Mouse (Mus musculus) Patski (cell line): ENCODE data around the gene Tprn. TPM values are rescaled to one million over a fixed set of nuclear protein-coding genes. Genes with fewer than 3 reads are reported as not detected.
A peak's percentile ranks its signal among the peaks of the same experiment; 100 is the strongest.

Experiments used
- ATAC-seq: fragments of 100-300 bp; one replicate; pipeline ENCODE4 v1.8.0; 2021
- CTCF ChIA-PET: fragments of 350-600 bp; sonication (Branson Sonifier 250); formaldehyde crosslinking; loops from one replicate; lab custom pipeline; 2022; ENCODE audit warnings: inconsistent platforms; lab: Charles Lee
- POLR2A ChIA-PET: fragments of 350-600 bp; sonication (Branson Sonifier 250); formaldehyde crosslinking; loops from one replicate; lab custom pipeline; 2022; ENCODE audit warnings: antibody characterized with exemption, inconsistent platforms; lab: Charles Lee
- DNase-seq: peaks from one replicate; pipeline ENCODE4 v3.0.0-alpha.2; 2011; ENCODE audit warnings: low read depth, low spot score
- H3K27me3 ChIP-seq: fragments of 371-371 bp; one replicate; pipeline ENCODE4 v1.5.1; 2021
- CTCF ChIP-seq: fragments of 100-300 bp; IDR thresholded peaks from one replicate; pipeline ENCODE4 v1.5.1; 2021
- in situ Hi-C: fragments of 300-500 bp; cut with MboI; formaldehyde crosslinking; loops from 3 replicates; pipeline ENCODE4 v1.11.1; 2018; ENCODE audit warnings: low pct_unique_long_range_greater_than_20kb, mixed read lengths
- polyA plus RNA-seq: library from polyadenylated mRNA; unstranded; gene quantifications from one replicate; pipeline ENCODE4 v1.2.3, GENCODE M21; 2021

The Tprn gene
- polyA plus RNA-seq, 1 experiment from 2014 or later: 110 TPM

GRCm38 (mm10) chr2:25273010-25273409 is 10.6 kb downstream of the Tprn start:
- ChIA-PET POLR2A (interaction anchor here (3.3 kb wide), 1 partner anchor 10 kb away, joined by 34 read pairs; the partner anchor contains the start of gene Tprn), CTCF (interaction anchor here (0.9 to 2.4 kb wide), 7 partner anchors 11 to 76 kb away, joined by 3 to 10 read pairs (median 5); partner anchors contain the start of gene Tor4a)
- DNase-seq (no peak), ATAC-seq (no peak)
- in situ Hi-C loops: no loop called here
- H3K27me3 ChIP-seq: no peaks in the 10 kb centered on the region
- no peak for TF ChIP-seq CTCF

GRCm38 (mm10) chr2:25278928-25279882 is 16.8 kb downstream of the Tprn start:
- ATAC-seq: no peak
- peak; percentile 90 for TF ChIP-seq CTCF
- DNase-seq: no peak
- no peaks in the 10 kb centered on the region for H3K27me3 ChIP-seq
- in situ Hi-C loops: loop anchor here (5.0 kb wide), 1 partner anchor 53 kb away; the partner anchor contains the start of gene Man1b1
- POLR2A ChIA-PET: no interaction called here
- CTCF ChIA-PET: interaction anchor here (0.9 to 2.6 kb wide), 12 partner anchors 9 to 122 kb away, joined by 3 to 13 read pairs (median 4); partner anchors contain the start of genes AL732309.1, Lrrc26 and Tmem210

GRCm38 (mm10) chr2:25285551-25285950 is 23.1 kb downstream of the Tprn start:
- no peak for TF ChIP-seq CTCF
- CTCF ChIA-PET: interaction anchor here (1.3 kb wide), 1 partner anchor 9 kb away, joined by 3 read pairs; no protein-coding TSS in a partner anchor
- DNase-seq (no peak), ATAC-seq (no peak)
- in situ Hi-C loops: no loop called here
- POLR2A ChIA-PET: interaction anchor here (1.8 kb wide), 1 partner anchor 11 kb away, joined by 6 read pairs; no protein-coding TSS in a partner anchor
- no peaks in the 10 kb centered on the region for H3K27me3 ChIP-seq

- ATAC-seq (no peak), DNase-seq (no peak)
- H3K27me3 ChIP-seq: no peaks in the 10 kb centered on the region
- TF ChIP-seq CTCF: no peak
- ChIA-PET POLR2A (interaction anchor here (1.8 kb wide), 1 partner anchor 11 kb away, joined by 6 read pairs; no protein-coding TSS in a partner anchor), CTCF (no interaction called here)
- in situ Hi-C loops: no loop called here
These were observed 23.9 kb downstream of the Tprn start for GRCm38 (mm10) chr2:25286314-25286713.

DNA sequence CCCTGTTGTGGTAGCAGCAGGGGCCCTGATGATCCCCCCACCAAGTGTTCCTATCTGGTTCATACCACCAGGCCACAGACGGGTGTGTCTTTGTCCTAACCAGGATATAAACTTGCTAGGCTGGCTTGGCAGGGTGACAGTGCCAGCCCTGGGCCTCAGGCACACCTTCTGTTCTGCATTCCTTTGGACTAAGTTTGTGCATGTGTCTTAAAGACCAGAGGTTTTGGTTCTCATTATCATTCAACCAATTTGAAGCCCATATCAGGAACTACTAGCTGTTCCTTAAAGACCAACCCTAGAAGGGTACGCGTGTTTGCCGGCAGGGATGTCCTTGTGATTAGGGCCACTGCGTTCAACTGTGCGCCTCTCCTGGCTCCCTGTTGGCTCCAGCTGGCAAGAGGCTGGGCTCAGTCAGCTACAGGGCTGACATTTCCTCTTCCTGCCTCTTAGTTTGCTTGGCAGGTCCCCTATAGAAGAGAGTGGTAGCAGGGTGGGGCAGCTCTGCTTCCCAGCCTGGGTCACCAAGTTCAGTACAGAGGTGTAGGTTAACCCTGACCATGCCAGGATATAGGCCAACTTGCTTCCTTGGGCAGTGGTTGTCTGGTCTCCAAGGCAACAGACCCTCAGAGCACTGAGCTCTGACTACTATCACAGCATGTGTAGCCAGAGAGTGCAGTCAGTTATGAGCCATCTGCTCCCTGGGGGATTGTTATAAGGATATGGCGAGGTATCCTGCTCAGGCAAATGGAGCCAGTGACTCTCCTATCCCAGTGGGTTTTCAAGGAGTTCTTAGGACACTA is 24.6 kb downstream of the Tprn start:
- CTCF ChIA-PET: interaction anchor here (3.3 kb wide), 1 partner anchor 8 kb away, joined by 12 read pairs; no protein-coding TSS in a partner anchor
- ATAC-seq: no peak
- POLR2A ChIA-PET: interaction anchor here (0.5 kb wide), 1 partner anchor 27 kb away, joined by 4 read pairs; no protein-coding TSS in a partner anchor
- H3K27me3 ChIP-seq: no peaks in the 10 kb centered on the region
- in situ Hi-C loops: no loop called here
- no peak for TF ChIP-seq CTCF
- no peak for DNase-seq

DNA sequence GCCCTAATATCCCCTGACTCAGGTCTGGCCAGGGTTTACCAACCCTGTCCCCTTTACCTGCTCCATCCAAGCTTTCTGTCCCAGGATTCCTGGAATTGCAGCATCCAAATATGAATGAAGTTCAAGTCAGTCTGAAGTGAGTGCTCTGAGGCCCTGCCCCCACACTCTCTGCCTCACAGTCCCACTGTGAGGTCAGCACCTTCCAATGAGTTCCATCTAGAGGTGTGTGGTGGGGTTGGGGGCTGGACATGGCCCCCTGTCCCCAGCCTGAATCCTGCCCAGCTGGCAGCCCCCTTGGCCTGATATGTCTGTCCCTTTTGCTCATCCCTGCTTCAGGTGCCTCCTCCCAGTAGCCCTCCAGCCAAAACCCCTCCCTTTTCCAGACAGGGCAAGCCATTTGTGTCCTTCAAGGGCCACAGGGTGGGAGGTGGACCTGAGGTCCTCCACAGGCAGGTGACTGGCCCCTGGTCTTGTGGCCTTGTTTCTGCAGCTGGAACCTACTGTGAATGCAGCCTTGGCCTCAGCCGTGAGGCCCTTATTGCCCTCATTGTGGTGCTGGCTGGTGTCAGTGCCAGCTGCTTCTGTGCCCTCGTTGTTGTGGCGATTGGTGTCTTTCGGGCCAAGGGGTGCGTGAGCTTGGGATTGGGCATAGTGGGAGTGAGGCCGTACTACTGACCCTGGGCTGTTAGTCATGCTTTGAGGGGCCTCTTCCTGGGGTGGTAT is 25.7 kb downstream of the Tprn start, which contains the start of gene Tmem210:
Gene Tmem210, plus strand, starts transcription at position 219 of the 723 bp plus-strand sequence.
- DNase-seq (no peak), ATAC-seq (no peak)
- POLR2A ChIA-PET: interaction anchor here (0.5 to 0.9 kb wide), 3 partner anchors 14 to 31 kb away, joined by 3 to 4 read pairs (median 3); no protein-coding TSS in a partner anchor
- TF ChIP-seq CTCF: no peak
- H3K27me3 ChIP-seq: no peaks in the 10 kb centered on the region
- CTCF ChIA-PET: interaction anchor here (1.5 to 3.3 kb wide), 2 partner anchors 9 to 60 kb away, joined by 7 to 12 read pairs; no protein-coding TSS in a partner anchor
- in situ Hi-C loops: no loop called here

DNA sequence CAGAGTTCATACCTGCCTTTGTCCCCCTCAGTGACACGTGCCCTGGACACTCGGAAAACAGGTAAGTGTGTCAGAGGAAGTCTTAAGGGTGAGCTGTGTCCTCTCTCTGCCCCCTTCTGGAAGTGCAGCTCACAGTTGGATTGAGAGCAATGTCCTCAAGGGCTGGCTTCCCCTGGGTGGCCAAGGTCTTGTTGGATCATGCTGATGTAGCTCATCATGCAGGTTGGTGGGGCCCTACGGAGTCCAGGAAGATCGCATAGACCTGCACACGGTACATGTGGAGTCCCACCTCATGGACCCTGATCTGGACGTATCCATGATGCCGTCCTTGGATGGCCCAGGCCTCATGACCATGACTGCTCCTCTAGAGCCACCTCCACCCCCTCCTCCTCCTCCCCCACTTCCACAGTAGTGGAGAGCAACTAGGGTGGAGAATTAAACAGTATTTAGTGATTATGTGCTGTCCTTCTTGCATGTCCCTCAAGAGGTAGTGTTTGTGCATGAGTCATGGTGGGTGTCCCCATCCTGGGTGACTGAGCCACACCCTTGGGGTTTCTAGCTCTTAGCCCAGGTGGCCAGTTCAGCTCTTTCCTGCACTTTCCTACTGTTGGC is 26.4 kb downstream of the Tprn start:
- POLR2A ChIA-PET: interaction anchor here (0.9 kb wide), 1 partner anchor 32 kb away, joined by 3 read pairs; no protein-coding TSS in a partner anchor
- ATAC-seq (no peak), DNase-seq (no peak)
- TF ChIP-seq CTCF: no peak
- no peaks in the 10 kb centered on the region for H3K27me3 ChIP-seq
- CTCF ChIA-PET: interaction anchor here (1.5 to 3.3 kb wide), 3 partner anchors 10 to 60 kb away, joined by 4 to 12 read pairs (median 7); no protein-coding TSS in a partner anchor
- in situ Hi-C loops: no loop called here

DNA sequence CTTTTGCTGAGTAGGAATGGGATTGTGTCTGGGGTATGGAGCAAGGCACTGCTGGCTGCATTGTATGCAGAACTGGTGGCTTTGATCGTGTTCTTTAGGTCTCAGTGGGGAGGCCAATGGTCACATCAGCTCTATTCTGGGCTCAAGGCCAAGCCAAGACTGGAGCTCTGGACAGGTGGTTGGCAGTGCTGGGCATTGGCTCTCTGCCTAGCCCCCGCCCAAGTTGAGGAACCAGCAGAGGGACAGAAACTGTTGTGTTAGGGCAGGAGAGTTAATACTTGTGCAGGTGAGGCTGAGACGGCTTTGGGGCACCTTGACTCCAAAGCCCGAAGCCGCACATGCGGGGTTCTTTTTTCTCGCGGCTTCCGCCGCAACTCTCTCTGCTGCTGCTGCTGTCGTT is 27.2 kb downstream of the Tprn start, which contains the start of gene Lrrc26:
Gene Lrrc26, plus strand, starts transcription at position 265 of the 400 bp plus-strand sequence.
- CTCF ChIA-PET: interaction anchor here (1.5 to 3.3 kb wide), 3 partner anchors 11 to 61 kb away, joined by 4 to 12 read pairs (median 7); no protein-coding TSS in a partner anchor
- ATAC-seq (no peak), DNase-seq (no peak)
- in situ Hi-C loops: no loop called here
- peaks cover 1% of the 10 kb centered on the region for H3K27me3 ChIP-seq
- POLR2A ChIA-PET: no interaction called here
- TF ChIP-seq CTCF: no peak
